Mouse (Mus musculus): ENCODE measurements around the gene Gm10447.

The Gm10447 gene

GRCm38 (mm10) chr11:53456474-53457371, at the start of gene Gm10447, which contains the start of gene Shroom1:
Gene Gm10447 (minus strand): TSS chr11:53457110.
Gene Shroom1 (plus strand): TSS chr11:53457205.
- DNase-seq (ENCODE audit: low spot score): peak; percentile 46

GRCm38 (mm10) chr11:53505026-53505663, 48.2 kb upstream of the Gm10447 start:
- DNase-seq (ENCODE audit: low spot score): no peak

GRCm38 (mm10) chr11:53504376-53504775, 47.5 kb upstream of the Gm10447 start:
- DNase-seq (ENCODE audit: low spot score): no peak

GRCm38 (mm10) chr11:53503738-53504137, 46.8 kb upstream of the Gm10447 start:
- DNase-seq (ENCODE audit: low spot score): no peak

- no peak for DNase-seq (ENCODE audit: low spot score)
Measured at GRCm38 (mm10) chr11:53502039-53502765, 45.3 kb upstream of the Gm10447 start.

- DNase-seq (ENCODE audit: low spot score): no peak
Measured at GRCm38 (mm10) chr11:53500569-53500968, 43.7 kb upstream of the Gm10447 start.

- no peak for DNase-seq (ENCODE audit: low spot score)
Measured at GRCm38 (mm10) chr11:53496946-53497345, 40.0 kb upstream of the Gm10447 start.

GRCm38 (mm10) chr11:53495417-53495816, 38.5 kb upstream of the Gm10447 start:
- DNase-seq (ENCODE audit: low spot score): no peak

GRCm38 (mm10) chr11:53493243-53493955, 36.5 kb upstream of the Gm10447 start:
- DNase-seq (ENCODE audit: low spot score): no peak

GRCm38 (mm10) chr11:53491954-53492401, 35.1 kb upstream of the Gm10447 start:
- DNase-seq (ENCODE audit: low spot score): no peak

GRCm38 (mm10) chr11:53489421-53489820, 32.5 kb upstream of the Gm10447 start:
- DNase-seq (ENCODE audit: low spot score): no peak

- no peak for DNase-seq (ENCODE audit: low spot score)
Measured at GRCm38 (mm10) chr11:53489007-53489406, 32.1 kb upstream of the Gm10447 start.

GRCm38 (mm10) chr11:53486822-53487594, 30.1 kb upstream of the Gm10447 start:
- no peak for DNase-seq (ENCODE audit: low spot score)

- DNase-seq (ENCODE audit: low spot score): no peak
Measured at GRCm38 (mm10) chr11:53486351-53486750, 29.4 kb upstream of the Gm10447 start.

- no peak for DNase-seq (ENCODE audit: low spot score)
Measured at GRCm38 (mm10) chr11:53485719-53486118, 28.8 kb upstream of the Gm10447 start.

GRCm38 (mm10) chr11:53483159-53483891, 26.4 kb upstream of the Gm10447 start:
- DNase-seq (ENCODE audit: low spot score): no peak

- DNase-seq (ENCODE audit: low spot score): no peak
Measured at GRCm38 (mm10) chr11:53481088-53481730, 24.3 kb upstream of the Gm10447 start.

- no peak for DNase-seq (ENCODE audit: low spot score)
Measured at GRCm38 (mm10) chr11:53479783-53480301, 22.9 kb upstream of the Gm10447 start, which contains the start of the genes Gm9945 and Sowaha. Gene Gm9945 (plus strand): TSS chr11:53480166. Gene Sowaha (minus strand): TSS chr11:53480274.

- DNase-seq (ENCODE audit: low spot score): no peak
Measured at GRCm38 (mm10) chr11:53479171-53479782, 22.4 kb upstream of the Gm10447 start.

Measured in ovary, postnatal 14 days (tissue).